Mouse (Mus musculus) ES-Bruce4 (cell line): ENCODE results near the gene Lgr4.

Experiments
- CTCF ChIP-seq: IDR thresholded peaks from one replicate; pipeline ENCODE4 v1.8.1; 2011; ENCODE audit warnings: low read depth, low read length
- EP300 ChIP-seq: IDR thresholded peaks from 2 replicates; pipeline ENCODE4 v1.6.1; 2011; ENCODE audit warnings: low read depth, low read length; ENCODE audit not compliant: insufficient read depth
- POLR2A ChIP-seq: IDR thresholded peaks from one replicate; pipeline ENCODE4 v1.8.1; 2011; ENCODE audit warnings: low read length; ENCODE audit not compliant: insufficient read depth

DNA sequence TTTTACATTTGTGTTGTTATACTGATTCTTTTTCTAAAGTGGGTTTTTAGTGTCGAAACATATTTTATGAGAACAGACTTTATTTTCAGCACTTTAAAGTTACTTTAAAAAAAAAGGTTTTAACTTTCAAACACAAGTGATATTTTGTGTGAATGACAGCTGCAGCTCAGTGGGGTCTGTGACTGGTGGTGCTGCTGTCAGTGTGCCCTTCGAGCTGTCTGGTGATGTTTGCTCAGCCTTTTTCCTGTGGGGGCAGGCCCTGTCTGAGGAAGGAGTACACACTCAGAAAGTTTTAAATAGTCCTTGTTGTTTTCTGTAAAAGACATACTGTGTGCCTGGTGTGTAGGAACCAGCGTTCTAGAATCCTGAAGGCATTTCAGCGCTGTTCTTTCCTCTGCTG is 119.2 kb downstream of the Lgr4 start:
- TF ChIP-seq CTCF (no peak), POLR2A (no peak), EP300 (no peak)
